Mouse (Mus musculus) thymus, adult 2 months (tissue): Measurements from ENCODE around the gene Man1a. TPM values are rescaled to one million over a fixed set of nuclear protein-coding genes. Genes with fewer than 3 reads are reported as not detected.
A peak's percentile ranks its signal among the peaks of the same experiment; 100 is the strongest.

Experiments used
- DNase-seq: peaks from one replicate; pipeline ENCODE4 v3.0.0; 2021
- H3K27ac ChIP-seq: fragments of 200-500 bp; 2 replicates; pipeline ENCODE4 v1.5.1; 2012; ENCODE audit warnings: low read length, control low read depth; ENCODE audit not compliant: control insufficient read depth, insufficient read depth
- H3K27me3 ChIP-seq: fragments of 200-500 bp; 2 replicates; pipeline ENCODE4 v1.6.1; 2012; ENCODE audit warnings: mild to moderate bottlenecking, low read length, moderate library complexity, mixed read lengths; ENCODE audit not compliant: control insufficient read depth, insufficient read depth
- H3K36me3 ChIP-seq: fragments of 200-500 bp; 2 replicates; pipeline ENCODE4 v1.6.1; 2012; ENCODE audit warnings: mild to moderate bottlenecking, low read length, moderate library complexity; ENCODE audit not compliant: control insufficient read depth, insufficient read depth
- H3K4me1 ChIP-seq: fragments of 200-500 bp; replicated peaks from 2 replicates; pipeline ENCODE4 v1.6.1; 2012; ENCODE audit warnings: low read length; ENCODE audit not compliant: control insufficient read depth, insufficient read depth
- H3K4me3 ChIP-seq: fragments of 200-500 bp; 2 replicates; pipeline ENCODE4 v1.5.1; 2012; ENCODE audit warnings: mild to moderate bottlenecking, low read length, control low read depth, moderate library complexity; ENCODE audit not compliant: control insufficient read depth, insufficient read depth
- CTCF ChIP-seq: fragments of 200-500 bp; IDR thresholded peaks from 2 replicates; pipeline ENCODE4 v1.5.1; 2012; ENCODE audit warnings: mild to moderate bottlenecking, control low read depth, low read length, moderate library complexity, borderline replicate concordance; ENCODE audit not compliant: control insufficient read depth, poor library complexity, insufficient read depth; ENCODE audit errors: extremely low read depth
- POLR2A ChIP-seq: fragments of 200-500 bp; IDR thresholded peaks from 2 replicates; pipeline ENCODE4 v1.6.1; 2012; ENCODE audit warnings: mild to moderate bottlenecking, low read length, control low read depth, moderate library complexity; ENCODE audit not compliant: control insufficient read depth, poor library complexity, insufficient read depth; ENCODE audit errors: extremely low read depth
- WGBS: fragments of 180-500 bp; shearing (Covaris S2); methylation state at CpG from one replicate; pipeline ENCODE4 v1.1.7; 2018; 5-methylcytosine and 5-hydroxymethylcytosine counted together
- polyA plus RNA-seq: library from polyadenylated mRNA; depleted of rRNA; stranded (reverse); fragments of >200 nt; gene quantifications from 2 replicates; pipeline ENCODE4 v1.2.3, GENCODE M21; 2012

Man1a gene
- polyA plus RNA-seq, 1 experiment = 26.5 TPM

DNA sequence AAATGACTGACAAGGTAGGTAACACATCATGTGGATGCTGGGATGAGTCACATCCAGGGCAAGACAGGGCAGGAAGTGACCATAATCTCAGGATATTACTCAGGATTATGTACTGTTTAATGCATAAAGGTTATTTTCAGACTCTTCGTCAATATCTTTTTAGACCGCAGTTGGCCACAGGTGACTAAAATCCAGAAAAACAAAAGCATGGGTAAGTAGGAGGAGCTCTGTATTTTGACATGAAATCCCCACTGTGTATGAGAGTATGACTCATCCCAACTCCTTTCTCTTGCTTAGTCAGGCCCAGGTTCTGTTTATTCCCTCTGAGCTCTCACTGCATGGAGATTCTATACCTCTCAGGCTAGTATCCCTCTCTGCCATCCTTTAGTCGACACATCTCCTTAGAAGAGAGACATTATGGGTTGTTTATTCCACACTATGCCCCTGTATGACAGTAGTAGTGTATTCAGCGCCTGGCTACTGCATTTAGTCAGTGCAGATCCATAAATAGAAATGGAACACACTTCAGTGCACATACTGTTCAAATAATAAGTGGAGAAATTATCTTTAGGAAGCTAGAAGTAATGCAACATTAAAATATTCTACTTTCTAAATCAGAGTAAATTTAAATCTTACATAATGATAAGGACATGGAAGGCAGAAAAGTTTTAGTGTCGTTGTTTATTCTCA lies 49.5 kb downstream of the Man1a start:
- no peak overlapping the region for H3K27ac ChIP-seq
- no peak overlapping the region for H3K4me3 ChIP-seq
- TF ChIP-seq CTCF (no peak), POLR2A (no peak)
- 96% methylated on average over 5 of the region's 5 CpGs for WGBS
- no peaks in the 10 kb centered on the region for H3K4me1 ChIP-seq
- peaks cover 28% of the 10 kb centered on the region; the same call in 1 of the 2 replicates for H3K36me3 ChIP-seq
- no peaks in the 10 kb centered on the region for H3K27me3 ChIP-seq
- no peak for DNase-seq

DNA sequence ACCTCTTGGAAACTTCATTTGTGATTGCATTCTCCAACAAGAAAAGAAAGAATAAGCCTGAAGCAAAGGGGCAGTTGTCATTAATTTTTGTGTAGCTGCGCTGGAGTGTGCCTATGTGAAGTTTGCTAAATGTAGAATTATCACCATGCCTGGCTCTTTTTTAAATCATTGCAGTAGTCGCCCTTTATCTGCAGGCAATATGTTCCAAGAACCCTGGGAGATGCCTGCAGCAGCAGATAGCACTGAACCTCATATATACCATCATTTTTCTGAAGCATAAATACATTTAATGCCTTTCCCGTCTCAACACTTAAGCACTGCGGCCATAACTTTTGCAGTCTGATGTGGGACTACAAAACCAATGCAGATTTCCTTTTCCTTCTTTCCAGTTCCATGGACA lies 50.3 kb downstream of the Man1a start:
- H3K36me3 ChIP-seq = peaks cover 28% of the 10 kb centered on the region; the same call in 1 of the 2 replicates
- no peaks in the 10 kb centered on the region for H3K4me1 ChIP-seq
- no peaks in the 10 kb centered on the region for H3K27me3 ChIP-seq
- 97% methylated on average over 4 of the region's 4 CpGs for WGBS
- no peak overlapping the region for H3K27ac ChIP-seq
- H3K4me3 ChIP-seq = no peak overlapping the region
- TF ChIP-seq POLR2A = no peak
- no peak for TF ChIP-seq CTCF
- DNase-seq = no peak

DNA sequence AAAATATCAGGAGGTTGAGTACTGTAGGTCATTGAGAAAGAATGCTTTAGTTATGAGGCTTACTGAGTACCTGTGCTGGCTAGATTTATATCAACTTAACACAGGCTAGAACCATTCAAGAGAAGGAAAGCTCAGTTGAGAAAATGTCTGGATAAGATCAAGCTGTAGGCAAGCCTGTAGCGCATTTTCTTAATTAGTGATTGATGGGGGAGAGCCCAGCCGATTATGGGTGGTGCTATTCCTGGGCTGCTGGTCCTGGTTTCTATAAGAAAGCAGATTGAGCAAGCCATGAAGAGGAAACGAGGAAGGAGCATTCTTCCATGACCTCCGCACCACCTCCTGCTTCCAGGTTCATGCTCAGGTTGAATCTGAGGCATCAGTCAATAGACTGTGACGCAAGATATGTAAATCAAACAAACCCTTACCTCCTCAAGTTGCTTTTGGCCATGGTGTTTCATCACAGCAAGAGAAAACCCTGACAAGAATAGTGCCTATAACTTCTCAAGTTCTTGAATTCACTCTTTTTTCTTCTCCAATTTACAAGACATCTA lies 58.4 kb downstream of the Man1a start:
- Histone ChIP-seq H3K27me3 (no peaks in the 10 kb centered on the region), H3K4me3 (no peak overlapping the region), H3K4me1 (peaks cover 6% of the 10 kb centered on the region; the same call in 1 of the 2 replicates), H3K36me3 (peaks cover 2% of the 10 kb centered on the region; the same call in 1 of the 2 replicates), H3K27ac (no peak overlapping the region)
- no peak for TF ChIP-seq POLR2A
- no peak for TF ChIP-seq CTCF
- DNase-seq = no peak
- WGBS = 95% methylated on average over 5 of the region's 5 CpGs

- TF ChIP-seq CTCF (no peak), POLR2A (no peak)
- peaks cover 4% of the 10 kb centered on the region; the same call in 1 of the 2 replicates for H3K36me3 ChIP-seq
- H3K27ac ChIP-seq = no peak overlapping the region
- H3K4me3 ChIP-seq = no peak overlapping the region
- H3K4me1 ChIP-seq = peaks cover 9% of the 10 kb centered on the region
- H3K27me3 ChIP-seq = no peaks in the 10 kb centered on the region
- no peak for DNase-seq
- 20% methylated on average over 15 of the region's 15 CpGs for WGBS
Measured at GRCm38 (mm10) chr10:54014116-54014758, 62.2 kb downstream of the Man1a start.

DNA sequence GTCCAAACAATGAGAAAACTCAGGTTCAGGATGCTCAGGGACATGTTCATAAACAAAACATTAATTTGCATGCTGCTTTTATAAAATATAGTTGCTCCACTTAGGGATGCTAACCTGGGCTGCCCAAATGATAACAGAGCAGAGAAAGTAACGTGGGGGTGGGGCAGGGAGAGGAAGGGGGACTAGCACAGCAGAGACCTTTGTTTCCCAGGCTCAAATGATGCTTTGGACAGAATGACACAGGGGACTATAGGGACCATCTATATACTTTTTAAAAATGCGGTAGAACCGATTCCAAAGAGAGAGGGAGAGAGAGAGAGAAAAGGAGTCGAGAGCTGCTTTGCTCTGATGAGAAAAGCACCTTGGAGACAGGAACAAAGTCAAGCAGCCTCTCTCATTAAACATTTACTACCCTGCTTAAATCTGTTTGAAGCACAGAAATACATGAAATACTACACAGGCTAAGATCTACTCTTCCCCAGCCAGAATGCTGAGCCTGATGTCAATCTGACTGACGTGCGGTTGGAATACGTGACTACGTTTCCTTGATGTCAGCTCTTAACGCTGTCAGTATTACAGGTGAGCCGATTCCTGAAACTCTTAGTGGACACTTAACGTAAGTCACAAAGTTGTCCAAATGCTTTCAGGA lies 63.1 kb downstream of the Man1a start:
- H3K36me3 ChIP-seq = peaks cover 4% of the 10 kb centered on the region; the same call in 1 of the 2 replicates
- no peak for DNase-seq
- no peak overlapping the region for H3K27ac ChIP-seq
- no peak for TF ChIP-seq POLR2A
- 76% methylated on average over 11 of the region's 11 CpGs for WGBS
- H3K4me3 ChIP-seq = no peak overlapping the region
- no peaks in the 10 kb centered on the region for H3K27me3 ChIP-seq
- H3K4me1 ChIP-seq = peaks cover 9% of the 10 kb centered on the region

DNA sequence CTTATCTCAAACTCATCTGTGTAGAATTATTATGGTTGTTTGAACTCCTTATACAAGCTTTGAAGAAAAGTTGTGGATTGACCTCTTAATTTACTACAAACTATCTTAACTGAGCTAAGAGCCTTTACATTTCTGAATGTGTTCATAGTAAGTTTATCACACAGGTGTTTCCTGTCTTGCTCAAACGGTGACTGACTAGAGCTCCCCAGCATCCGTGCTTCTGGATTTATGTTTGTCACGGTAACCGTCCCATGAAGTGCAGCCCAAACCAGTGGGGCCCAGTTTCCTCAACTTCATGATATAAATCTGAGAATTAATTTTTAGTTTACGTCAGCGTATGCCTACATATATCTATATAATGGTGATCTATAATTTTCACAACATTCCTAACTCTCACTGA lies 67.3 kb downstream of the Man1a start:
- peak; percentile 34 for DNase-seq
- Histone ChIP-seq H3K27ac (no peak overlapping the region), H3K27me3 (no peaks in the 10 kb centered on the region), H3K4me1 (peaks cover 14% of the 10 kb centered on the region), H3K4me3 (no peak overlapping the region), H3K36me3 (peaks cover 7% of the 10 kb centered on the region)
- TF ChIP-seq POLR2A = no peak
- 5% methylated on average over 6 of the region's 6 CpGs for WGBS
